Mouse (Mus musculus): ENCODE data around the gene Prr5l. TPM values are rescaled to one million over a fixed set of nuclear protein-coding genes. Genes with fewer than 3 reads are reported as not detected.

The Prr5l gene
- 1 to 10 TPM; 3.7 to 7.0 TPM for total RNA-seq (2021)
- long read RNA-seq, experiment 1, partial matches to known transcripts = 0 of 2 reads
- long read RNA-seq, experiment 1, other reads (novel, unspliced or antisense) = 2 of 2 reads
- long read RNA-seq, experiment 2, full-length matches to known transcripts = 3 of 8 reads
- long read RNA-seq, experiment 2, partial matches to known transcripts = 1 of 8 reads
- long read RNA-seq, experiment 2, other reads (novel, unspliced or antisense) = 4 of 8 reads

DNA sequence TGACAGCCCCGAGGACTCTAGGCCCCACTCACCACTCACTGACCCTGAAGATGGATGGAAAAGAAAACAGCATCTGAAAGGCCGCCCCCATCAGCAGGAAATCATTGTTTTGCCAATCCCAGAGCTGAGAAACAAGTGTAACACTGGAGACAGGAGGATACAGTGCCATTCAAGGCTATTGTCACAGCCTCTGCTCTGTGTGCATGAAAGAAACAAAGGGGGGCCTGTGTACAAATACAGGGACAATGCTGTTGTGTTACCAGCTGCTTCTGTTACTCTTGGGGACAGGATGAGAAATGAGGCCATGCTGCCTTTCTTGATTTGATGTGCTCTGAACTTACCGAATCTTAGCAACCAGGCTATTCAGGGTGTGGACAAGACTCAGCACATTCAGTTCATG is at the start of gene Prr5l:
Gene Prr5l, minus strand, starts transcription at position 30 of the 400 bp plus-strand sequence.
- no peak for DNase-seq (ENCODE audit: low spot score in 2 of 2)

DNA sequence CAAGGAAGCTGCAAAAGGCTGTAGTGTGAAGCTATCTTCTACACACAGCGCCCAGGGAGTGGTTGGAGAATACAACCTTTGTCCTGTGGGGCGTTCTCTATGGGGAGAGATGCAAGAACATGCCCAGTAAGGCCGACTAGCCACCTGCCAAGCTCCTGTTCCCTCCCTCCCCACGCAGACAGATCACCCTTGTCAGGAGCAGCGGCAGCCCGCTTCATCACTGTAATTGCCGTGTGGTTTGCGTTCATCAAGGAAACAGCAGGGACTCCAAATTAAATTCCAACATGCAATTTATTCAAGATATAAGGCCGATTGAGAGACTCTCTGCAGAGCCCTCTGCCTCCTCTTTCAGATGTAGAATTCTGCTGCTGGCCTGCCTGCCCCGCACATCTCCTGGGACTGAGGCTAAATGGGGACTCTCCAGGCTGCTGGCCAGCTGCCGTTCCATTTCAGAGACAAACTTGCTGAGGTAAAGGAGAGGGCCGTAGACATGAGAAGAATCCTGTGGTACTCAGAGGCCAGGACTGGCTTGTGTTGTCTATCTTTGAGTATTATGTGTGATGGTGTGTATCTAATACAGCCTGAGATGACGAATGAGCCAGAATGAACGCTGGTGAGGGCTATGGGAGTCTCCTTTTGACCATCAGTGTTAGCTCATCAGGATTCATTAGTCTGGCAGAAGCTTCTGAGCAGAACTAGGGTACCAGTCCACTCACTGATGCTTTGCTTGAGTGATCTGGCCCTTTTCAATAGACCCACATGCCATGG is 49.5 kb upstream of the Prr5l start:
- no peak for DNase-seq (ENCODE audit: low spot score in 2 of 2)

DNA sequence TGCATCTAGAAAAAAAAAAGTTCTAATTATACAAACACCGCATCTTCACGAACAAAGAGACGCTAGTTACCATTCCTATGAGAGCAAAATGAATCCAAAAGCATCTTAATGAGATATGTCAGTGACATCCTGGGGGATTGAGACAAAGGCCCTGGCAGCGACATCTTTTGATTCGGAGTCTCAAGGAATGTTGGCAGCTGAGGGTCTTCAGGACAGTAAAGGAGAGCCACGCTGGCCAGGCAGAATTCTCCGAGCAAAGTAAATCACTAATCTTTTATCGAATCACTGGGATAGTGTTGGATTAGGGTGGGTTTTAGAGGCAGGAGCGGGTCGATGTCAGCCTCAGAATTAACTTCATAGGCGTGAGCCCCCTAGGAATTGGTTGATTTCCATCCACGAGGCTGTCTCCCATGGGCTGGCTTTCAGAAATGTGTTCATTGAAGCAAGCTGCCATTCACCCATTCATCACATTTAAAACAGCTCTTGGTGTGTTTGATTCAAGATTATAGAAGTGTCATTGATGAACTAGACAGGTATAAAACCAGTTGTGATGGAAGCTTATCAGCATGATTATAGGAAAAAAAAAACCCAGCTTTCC is 42.9 kb upstream of the Prr5l start:
- DNase-seq (ENCODE audit: low spot score in 2 of 2) = no peak

DNA sequence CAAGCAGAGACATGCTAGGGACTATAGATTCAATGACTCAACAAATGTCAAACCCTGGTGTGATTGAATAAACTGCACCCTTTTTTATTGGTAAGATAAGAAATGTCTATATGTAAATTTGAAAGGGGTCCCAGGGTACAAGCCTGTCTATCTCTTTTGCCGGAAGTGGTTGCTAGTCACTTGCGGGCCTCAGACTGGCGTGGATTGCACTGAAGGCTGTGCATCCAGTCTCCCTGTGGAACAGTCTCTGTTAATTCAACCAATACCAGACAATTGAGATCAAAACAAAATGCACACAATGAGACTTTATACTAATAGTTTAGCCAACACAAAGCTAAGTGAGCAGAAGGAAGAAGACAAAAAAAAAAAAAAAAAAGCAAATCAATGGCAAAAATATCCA is 42.4 kb upstream of the Prr5l start:
- DNase-seq (ENCODE audit: low spot score in 2 of 2) = no peak

DNA sequence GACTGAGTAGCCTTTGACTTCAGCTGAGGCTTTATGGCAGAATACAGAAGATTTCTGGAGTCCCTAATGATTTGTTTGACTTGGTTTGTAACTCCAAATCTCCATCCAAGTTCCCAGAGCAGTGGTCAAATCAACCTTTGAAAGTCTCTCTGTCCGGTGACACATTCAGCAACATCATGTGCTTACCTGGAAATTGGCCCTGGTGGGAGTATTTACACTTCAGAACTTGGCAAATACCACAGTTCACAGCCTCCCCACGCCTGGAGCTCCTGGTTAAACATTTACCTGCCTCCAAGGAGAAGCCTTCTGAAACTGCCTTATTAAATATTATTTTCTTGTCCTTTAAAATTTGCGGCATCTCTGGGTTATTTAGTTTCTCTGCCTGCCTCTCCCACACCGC is 40.4 kb upstream of the Prr5l start:
- DNase-seq (ENCODE audit: low spot score in 2 of 2) = no peak

DNA sequence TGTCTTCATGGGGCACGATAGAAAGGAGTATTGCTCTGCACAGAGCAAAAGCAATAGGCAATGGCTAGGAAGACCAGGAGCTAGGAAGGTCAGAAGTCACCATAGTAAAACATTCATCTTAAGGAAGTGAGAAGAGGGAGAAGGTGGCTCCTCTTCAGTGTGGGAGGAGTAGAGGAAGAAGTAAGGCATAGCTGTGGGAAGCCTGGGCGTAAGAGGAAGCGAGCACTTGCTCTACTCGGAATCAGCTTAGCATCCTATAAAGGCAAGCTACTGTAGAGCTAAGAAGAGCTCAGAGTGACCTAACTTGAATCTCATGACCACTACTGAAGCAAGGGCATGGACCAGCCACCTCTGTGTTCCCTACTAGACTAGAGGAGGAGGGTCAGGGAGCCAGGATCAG is 39.5 kb upstream of the Prr5l start:
- no peak for DNase-seq (ENCODE audit: low spot score in 2 of 2)

DNA sequence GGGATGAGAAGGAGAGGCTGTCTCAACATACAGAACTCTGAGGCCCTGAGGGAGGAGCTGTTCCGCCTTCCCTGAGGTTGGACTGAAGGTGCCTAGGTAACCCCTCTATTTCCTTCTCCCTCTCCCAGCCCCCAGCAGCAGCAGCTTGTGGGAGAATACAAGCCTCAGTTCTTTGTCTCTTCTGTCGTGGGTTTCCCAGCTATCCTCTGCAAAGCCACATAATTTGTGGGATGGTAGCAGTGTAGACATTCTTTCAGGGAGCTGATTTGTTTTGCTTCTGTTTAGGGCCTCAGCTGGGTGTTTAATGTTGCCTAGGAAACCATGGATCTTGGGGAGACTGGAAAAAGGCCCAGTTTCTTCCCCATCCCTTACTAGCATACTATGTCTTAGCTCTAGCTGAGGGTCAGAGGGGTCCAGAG is 37.3 kb upstream of the Prr5l start:
- no peak for DNase-seq (ENCODE audit: low spot score in 2 of 2)

DNA sequence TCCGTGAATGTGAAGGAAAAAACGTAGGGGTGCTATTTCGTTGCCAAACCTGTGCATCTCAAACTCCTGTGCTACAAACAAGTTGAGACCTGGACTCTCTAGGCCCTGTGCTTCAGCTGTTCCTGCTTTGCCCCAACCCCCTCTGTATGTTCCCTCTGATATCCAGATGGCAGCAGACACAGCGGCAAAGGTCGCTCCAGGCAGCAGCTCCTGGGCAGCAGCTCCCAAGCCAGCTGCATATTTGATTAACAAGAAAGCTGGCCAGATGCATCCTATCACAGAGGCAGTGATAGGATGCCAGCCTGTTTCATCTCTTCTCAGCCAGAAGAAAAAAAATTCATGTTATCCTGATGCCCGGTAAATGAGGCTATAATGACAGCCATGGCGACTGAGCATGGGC is 35.7 kb upstream of the Prr5l start:
- no peak for DNase-seq (ENCODE audit: low spot score in 2 of 2)

DNA sequence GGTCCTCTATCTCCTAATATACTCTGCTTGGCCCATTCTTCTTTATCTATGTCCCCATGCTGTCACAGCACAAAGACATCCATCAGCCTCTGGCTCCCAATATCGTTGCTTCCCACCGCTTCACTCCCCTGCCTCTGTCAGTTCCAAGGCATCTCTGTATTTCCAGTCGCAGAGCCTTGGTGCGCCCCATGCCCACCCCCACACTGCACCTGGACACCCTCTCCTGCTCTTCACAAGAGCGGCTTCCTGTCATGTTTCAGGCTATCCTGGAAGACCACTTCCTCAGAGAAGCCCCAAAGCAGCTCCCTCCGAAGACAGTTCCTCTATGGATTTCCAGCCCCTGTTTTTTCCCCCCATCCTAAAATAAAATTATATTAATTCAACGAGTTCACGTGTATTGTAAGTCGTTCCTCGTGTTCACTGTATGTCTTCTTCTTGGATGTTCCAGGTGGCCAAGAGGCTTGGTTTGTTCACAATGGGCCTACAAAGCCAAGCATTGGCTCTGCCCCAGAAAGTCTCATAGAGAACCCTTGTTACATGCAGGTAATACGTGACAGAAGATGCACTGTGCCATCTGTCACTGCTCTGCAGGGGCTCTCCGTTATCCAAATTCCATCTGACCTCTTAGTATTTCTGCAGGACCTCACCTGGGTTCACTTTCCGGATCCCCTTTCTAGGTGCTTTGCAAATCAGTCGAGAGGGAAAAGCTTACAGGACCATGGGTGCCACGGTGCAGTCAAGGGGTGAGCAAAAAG is 26.7 kb upstream of the Prr5l start:
- DNase-seq (ENCODE audit: low spot score in 2 of 2) = no peak

DNA sequence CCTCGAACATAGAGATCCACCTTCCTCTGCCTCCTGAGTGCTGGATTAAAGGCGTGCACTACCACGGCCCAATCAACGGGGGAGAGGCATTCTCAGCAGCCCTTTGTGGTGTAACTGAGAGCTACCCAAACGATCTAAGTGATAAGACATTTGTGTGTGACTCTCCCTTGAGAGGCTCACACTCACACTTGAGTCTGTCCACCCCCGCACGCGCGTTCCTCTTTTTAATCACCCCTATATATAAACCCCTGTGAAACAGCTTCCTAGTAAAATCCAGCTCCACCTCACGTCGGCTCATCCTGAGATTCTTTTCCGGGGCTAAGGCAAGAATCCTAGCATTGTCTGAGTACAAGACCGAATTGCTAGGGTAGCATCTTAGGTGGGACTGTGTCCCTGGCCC is 25.9 kb upstream of the Prr5l start:
- no peak for DNase-seq (ENCODE audit: low spot score in 2 of 2)

DNA sequence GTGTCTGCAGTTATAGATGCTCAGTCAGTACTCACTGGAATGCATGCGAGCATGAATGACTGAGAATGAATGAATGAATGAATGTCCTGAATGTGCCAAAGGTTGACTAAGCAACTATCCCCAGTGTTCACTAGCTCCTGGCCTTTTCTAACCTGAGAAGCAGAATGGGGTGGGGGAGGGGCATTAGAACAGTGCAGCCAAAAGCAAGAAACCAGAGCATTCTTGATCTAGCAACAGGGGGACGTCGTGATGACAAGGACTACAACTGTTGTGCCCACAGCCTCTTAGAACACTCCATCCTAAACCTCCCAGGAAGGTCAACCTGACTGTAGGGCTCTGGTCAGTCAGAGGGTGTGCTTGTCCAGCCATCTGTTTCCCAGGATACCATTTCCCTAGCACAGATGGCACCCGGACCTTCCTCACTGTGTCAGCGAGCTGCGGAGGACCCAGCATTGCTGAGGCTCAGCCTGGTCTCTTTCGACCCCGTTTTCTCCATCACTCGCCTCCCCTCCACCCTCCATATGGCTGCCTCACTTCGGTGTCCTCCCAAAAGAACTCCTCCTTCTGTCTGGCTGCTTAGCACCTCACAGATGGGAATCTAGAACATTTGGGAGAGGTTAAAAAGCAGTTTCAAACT is 24.7 kb upstream of the Prr5l start:
- DNase-seq (ENCODE audit: low spot score in 2 of 2) = no peak

DNA sequence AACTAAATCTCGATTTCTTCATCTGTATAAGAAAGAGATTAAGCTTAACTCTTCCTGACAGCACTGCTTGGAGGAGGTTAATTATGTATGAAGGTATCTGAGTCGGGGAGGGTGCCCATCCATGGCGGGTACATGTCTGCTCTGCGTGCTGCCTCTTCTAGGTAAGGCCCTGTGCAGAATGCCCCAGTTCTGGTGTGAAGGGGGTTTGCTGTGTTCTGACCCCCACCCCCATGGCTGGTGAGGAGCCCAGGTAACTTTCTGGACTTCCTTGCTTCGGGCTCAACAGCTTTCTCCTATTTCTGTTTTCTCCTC is 23.5 kb upstream of the Prr5l start:
- DNase-seq (ENCODE audit: low spot score in 2 of 2) = no peak

DNA sequence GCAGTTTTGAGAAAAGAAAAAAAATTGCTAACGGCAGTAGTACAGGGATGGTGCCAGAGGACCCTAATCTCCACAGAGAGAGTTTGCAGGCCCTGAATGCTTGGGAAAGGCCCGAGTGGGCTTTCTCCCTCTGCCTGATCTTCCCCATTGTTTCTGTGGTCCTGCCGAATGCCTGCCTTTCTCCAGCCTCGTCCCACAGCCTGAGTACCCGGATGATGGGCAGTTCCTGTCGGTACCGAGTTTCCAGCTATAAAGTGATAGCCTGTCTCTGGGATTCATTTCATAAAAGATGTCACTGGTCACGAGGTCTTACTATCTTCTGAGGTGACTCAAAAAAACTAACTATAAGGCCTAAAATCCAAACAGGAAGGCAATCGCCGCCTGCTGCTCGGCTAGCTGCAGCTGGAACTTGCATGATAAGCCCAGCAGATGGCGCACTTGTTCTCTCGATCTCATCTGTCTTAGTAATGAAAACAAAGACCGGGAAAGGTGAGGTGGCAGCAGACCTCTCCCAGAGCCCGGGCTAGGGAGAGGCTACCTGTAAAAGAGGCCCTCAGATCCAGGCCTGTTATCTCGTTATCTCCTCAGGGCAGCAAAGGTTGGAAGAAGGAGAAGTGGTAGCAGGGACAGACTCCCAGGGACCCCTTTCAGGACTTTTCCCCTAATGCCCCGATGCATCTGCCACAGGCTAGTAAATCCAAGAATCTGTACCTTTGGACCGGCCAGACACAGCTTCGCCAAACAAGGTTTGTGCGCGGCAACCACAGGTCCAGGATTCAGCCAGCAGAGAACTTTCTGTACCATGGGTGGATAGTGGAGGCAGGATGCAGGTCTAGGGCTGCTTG is 22.9 kb upstream of the Prr5l start:
- DNase-seq (ENCODE audit: low spot score in 2 of 2) = peak; percentile 82 to 83

DNA sequence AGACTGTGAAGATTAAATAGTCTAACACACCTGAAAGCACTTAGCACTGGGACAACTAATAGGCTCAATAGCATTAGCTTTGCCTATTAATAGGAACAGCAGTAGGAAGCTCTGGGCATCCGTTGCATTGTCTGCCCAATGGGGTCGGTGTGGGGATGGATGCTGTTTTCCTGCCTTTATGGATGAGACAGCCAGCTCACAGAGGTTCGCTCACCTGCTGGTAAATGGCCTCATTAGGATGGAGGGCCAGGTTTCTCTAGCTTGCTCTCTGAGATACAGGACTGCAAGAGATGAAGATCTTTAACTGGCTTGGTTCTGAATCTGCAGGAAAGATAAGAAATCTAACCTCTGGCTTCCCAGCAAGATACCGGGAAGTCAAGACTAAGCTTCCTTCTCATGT is 19.4 kb upstream of the Prr5l start:
- no peak for DNase-seq (ENCODE audit: low spot score in 2 of 2)

DNA sequence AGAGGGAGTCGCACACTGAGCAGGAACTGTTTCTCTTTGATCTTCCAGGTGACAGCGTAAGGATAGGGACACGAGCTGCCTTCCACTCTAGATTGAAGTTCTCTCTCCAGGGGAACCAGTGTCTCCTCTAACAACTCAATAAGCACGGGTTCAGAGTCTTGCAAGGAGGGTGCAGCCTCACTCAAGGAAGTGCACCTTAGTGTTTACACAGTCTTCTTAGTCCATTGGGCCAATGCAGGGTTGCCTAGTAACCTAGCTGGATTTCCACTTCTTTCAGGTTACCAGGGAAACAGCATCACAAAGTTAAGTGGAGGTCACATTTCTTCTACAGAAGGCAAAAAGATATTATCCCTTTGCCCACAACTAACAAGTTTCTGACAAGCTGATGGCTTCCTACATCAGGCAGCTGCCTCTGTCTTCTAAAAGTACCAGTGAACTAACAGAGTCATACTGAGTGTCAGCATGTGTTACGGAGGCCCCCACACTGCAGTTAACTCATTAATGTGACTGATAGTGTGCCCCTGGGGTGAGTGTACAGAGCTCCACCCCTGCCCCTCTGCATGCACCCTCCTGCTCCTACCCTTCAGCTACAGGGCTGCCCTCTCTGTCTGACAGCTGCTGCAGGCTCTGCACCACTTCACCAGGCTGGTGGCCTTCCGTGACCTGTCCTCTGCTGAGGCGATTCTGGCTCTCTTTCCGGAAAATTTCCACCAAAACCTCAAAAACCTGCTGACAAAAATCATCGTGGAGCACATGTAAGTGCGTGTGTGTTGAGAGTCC is 13.8 kb upstream of the Prr5l start:
- DNase-seq (ENCODE audit: low spot score in 2 of 2) = no peak

DNA sequence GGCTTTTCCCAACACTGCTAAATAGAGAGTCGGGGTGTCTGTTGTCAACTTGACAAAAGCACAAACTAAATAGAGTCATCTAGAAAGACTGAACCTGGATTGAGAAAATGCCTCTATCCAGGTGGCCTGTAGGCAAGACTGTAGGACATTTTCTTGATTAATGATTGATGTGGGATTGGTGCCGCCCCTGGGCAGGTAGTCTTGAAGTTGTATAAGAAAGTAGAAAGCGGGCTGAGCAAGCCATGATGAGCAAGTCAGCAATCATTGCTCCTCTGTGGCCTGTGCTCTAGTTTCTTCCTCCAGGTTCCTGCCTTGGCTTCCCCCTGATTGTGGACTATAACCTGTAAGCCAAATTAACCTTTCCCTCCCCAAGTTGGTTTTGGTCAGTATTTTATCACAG is 11.3 kb upstream of the Prr5l start:
- no peak for DNase-seq (ENCODE audit: low spot score in 2 of 2)

DNA sequence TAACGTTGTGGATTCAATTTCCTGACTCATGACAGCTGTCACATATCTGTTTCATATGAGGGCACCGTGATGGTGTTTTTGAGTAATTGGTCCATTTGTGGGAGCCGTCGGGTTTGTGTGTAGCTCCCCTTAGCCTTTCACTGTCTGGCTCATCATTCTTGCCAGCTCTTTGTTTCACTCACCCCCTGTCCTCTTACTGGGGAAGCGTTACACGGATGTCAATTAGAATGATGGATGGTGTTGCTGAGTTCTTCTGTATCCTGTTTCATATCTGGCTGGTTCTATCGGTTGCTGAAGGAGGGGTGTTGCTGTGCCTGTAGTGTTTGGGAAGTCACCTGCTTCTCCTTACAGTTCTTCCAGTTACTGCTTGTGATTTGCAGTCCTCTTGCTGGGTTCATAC is 8.3 kb upstream of the Prr5l start:
- no peak for DNase-seq (ENCODE audit: low spot score in 2 of 2)

DNA sequence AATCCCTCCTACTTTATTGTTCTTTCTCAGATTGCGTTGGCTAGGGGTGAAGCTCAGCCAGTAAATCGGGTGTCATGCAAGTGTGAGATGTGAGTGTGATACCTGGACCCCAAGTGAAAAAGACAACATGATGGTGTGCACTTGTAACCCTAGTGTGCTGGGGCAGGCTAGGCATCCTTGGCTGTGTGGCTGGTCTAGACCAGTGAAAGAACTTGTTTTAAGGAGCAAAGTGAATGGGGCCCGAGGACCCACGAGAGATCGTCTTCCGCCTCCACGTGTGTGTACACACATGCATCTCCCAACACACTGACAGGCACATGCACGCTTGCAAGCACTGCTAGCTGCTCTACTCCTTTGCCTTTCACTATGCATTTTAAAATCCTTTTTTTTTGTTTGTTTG is 6.1 kb upstream of the Prr5l start:
- DNase-seq (ENCODE audit: low spot score in 2 of 2) = no peak

DNA sequence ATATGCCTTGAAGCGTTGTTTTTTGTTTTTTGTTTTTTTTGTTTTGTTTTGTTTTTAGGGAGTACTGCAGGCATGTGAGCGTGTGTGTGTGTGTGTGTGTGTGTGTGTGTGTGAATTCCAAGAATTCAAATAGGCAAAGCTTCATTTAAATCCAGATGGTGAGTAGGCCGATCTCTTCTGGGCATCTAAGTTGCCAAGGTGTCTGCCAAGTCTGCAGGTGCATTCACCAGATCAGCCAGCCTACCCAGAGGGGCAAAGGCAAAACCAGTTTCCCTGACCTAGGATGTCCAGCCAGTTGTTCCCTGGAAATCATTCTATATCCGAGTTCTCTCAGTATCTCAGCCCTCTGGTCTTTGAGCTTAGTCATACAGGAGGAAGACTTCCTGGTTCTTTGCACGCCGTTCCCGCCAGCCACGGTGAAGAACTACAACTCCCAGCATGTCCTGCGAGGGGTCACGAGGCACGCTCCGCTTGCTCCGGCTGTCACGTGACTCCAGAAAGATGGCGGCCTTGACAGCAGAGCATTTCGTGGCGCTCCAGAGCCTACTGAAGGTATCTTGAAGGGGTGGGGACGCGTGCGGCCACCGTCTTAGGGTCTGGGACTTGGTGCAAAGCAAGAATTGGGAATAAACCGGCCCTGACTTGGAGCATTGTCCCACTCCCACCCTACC is 3.1 kb upstream of the Prr5l start, which contains the start of gene Commd9:
Gene Commd9, plus strand, starts transcription at position 480 of the 671 bp plus-strand sequence.
- peak; percentile 90 to 95 for DNase-seq (ENCODE audit: low spot score in 2 of 2)
